Mouse (Mus musculus) G1E (cell line): Measurements from ENCODE around the gene Cbfa2t3. TPM values are rescaled to one million over a fixed set of nuclear protein-coding genes. Genes with fewer than 3 reads are reported as not detected.

Experiments used
- ATAC-seq: 2 replicates; pipeline ENCODE4 v1.8.0; 2016; ENCODE audit warnings: mild to moderate bottlenecking; ENCODE audit not compliant: insufficient number of reproducible peaks, poor library complexity, low FRiP score, severe bottlenecking; ENCODE audit errors: extremely low read depth
- DNase-seq: peaks from one replicate; pipeline ENCODE4 v3.0.0; 2012; ENCODE audit warnings: low spot score
- H3K27me3 ChIP-seq: 2 replicates; pipeline ENCODE4 v1.6.1; 2012; ENCODE audit warnings: mild to moderate bottlenecking, low read length, inconsistent platforms; ENCODE audit not compliant: insufficient read depth
- H3K36me3 ChIP-seq: replicated peaks from 2 replicates; pipeline ENCODE3; 2012; ENCODE audit warnings: mild to moderate bottlenecking, inconsistent platforms
- H3K4me1 ChIP-seq: 2 replicates; pipeline ENCODE4 v1.6.1; 2012; ENCODE audit warnings: low read depth, low read length, inconsistent platforms, mixed read lengths; ENCODE audit not compliant: insufficient read depth
- H3K4me3 ChIP-seq: 2 replicates; pipeline ENCODE4 v1.5.1; 2012; ENCODE audit warnings: low read depth, mild to moderate bottlenecking, inconsistent platforms, low read length, moderate library complexity, mixed read lengths
- H3K9me3 ChIP-seq: replicated peaks from 2 replicates; pipeline ENCODE4 v1.6.1; 2012; ENCODE audit warnings: inconsistent platforms
- CTCF ChIP-seq: IDR thresholded peaks from 2 replicates; pipeline ENCODE4 v1.5.1; 2012; ENCODE audit warnings: low read depth, low read length, inconsistent platforms, mixed read lengths
- GATA1 ChIP-seq: IDR thresholded peaks from 2 replicates; pipeline ENCODE4 v1.6.1; 2012; ENCODE audit warnings: borderline replicate concordance, low read length, inconsistent platforms, mixed read lengths
- GATA2 ChIP-seq: IDR thresholded peaks from 2 replicates; pipeline ENCODE4 v1.6.1; 2012; ENCODE audit warnings: low read depth, low read length, inconsistent platforms, borderline replicate concordance
- POLR2AphosphoS5 ChIP-seq: IDR thresholded peaks from 2 replicates; pipeline ENCODE4 v1.6.1; 2012; ENCODE audit warnings: low read depth, low read length, inconsistent platforms; ENCODE audit not compliant: insufficient replicate concordance
- TAL1 ChIP-seq: conservative IDR thresholded peaks from 2 replicates; pipeline ENCODE4 v1.6.1; 2012; ENCODE audit warnings: low read depth, low read length, inconsistent platforms, mixed read lengths
- polyA plus RNA-seq: library from polyadenylated mRNA; stranded (reverse); fragments of >175 nt; gene quantifications from 2 replicates; pipeline ENCODE4 v1.2.3, GENCODE M21; 2012
- total RNA-seq, 2 experiments: library from RNA; stranded (forward) in 1 of 2; stranded (reverse) in 1 of 2; fragments of 200-1000 nt in 1 of 2; fragments of >200 nt in 1 of 2; fragmentation: Nextera tagmentation in 1 of 2; gene quantifications; 2 replicates each; pipeline ENCODE4 v1.2.3; 2014 to 2017

Cbfa2t3 gene
- total and polyA plus RNA-seq, 3 experiments, result 19.9 to 287 (median 99.0) TPM

- H3K4me3 ChIP-seq, result peak overlapping the region; percentile 86
- peaks cover 20% of the 10 kb centered on the region for H3K4me1 ChIP-seq
- no peaks in the 10 kb centered on the region for H3K9me3 ChIP-seq
- TF ChIP-seq TAL1 (no peak), GATA2 (no peak), POLR2AphosphoS5 (no peak), CTCF (no peak), GATA1 (no peak)
- peak; percentile 48 for DNase-seq
- H3K36me3 ChIP-seq, result peaks cover 31% of the 10 kb centered on the region
- H3K27me3 ChIP-seq, result peaks cover 6% of the 10 kb centered on the region; the same call in 1 of the 2 replicates
- no peak for ATAC-seq
Measured at GRCm38 (mm10) chr8:122610612-122611277, 88.2 kb downstream of the Cbfa2t3 start.

- no peak for DNase-seq
- Histone ChIP-seq H3K27me3 (peaks cover 10% of the 10 kb centered on the region; the same call in 1 of the 2 replicates), H3K4me1 (peaks cover 20% of the 10 kb centered on the region), H3K9me3 (no peaks in the 10 kb centered on the region), H3K4me3 (no peak overlapping the region), H3K36me3 (peaks cover 26% of the 10 kb centered on the region)
- TF ChIP-seq TAL1 (no peak), POLR2AphosphoS5 (no peak), CTCF (no peak), GATA2 (no peak), GATA1 (no peak)
- ATAC-seq, result no peak
Measured at GRCm38 (mm10) chr8:122610209-122610608, 88.7 kb downstream of the Cbfa2t3 start.

DNA sequence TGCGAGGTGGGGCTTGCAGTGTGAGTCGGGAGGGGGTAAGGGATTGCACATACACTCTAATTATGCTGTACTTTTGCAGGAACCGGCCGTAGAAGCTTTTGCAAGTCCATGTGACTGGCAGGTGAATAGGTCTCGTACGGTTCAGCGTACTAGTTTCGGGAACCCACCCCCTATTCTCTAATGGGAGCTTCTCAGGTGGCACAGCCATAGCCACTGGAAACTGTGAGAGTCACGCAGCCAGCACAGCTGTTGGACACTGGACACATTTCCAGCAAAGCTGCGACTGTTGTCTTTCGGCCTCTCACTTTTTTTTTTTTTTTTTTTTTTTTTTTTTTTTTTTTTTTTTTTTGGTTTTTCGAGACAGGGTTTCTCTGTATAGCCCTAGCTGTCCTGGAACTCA is 92.1 kb downstream of the Cbfa2t3 start:
- Histone ChIP-seq H3K36me3 (peaks cover 7% of the 10 kb centered on the region), H3K4me1 (peaks cover 15% of the 10 kb centered on the region), H3K27me3 (peaks cover 35% of the 10 kb centered on the region), H3K9me3 (no peaks in the 10 kb centered on the region), H3K4me3 (no peak overlapping the region)
- TF ChIP-seq GATA2 (no peak), TAL1 (no peak), GATA1 (no peak), POLR2AphosphoS5 (no peak), CTCF (no peak)
- ATAC-seq (no peak), DNase-seq (no peak)

GRCm38 (mm10) chr8:122605367-122605766 is 93.5 kb downstream of the Cbfa2t3 start:
- H3K36me3 ChIP-seq, result peaks cover 11% of the 10 kb centered on the region
- no peak for TF ChIP-seq TAL1
- no peak for TF ChIP-seq GATA1
- TF ChIP-seq CTCF, result no peak
- TF ChIP-seq GATA2, result no peak
- no peak for TF ChIP-seq POLR2AphosphoS5
- no peak for DNase-seq
- H3K9me3 ChIP-seq, result no peaks in the 10 kb centered on the region
- no peak overlapping the region for H3K4me3 ChIP-seq
- ATAC-seq, result no peak
- H3K4me1 ChIP-seq, result peaks cover 7% of the 10 kb centered on the region
- H3K27me3 ChIP-seq, result peaks cover 44% of the 10 kb centered on the region

GRCm38 (mm10) chr8:122604640-122605039 is 94.3 kb downstream of the Cbfa2t3 start:
- Histone ChIP-seq H3K4me1 (peaks cover 6% of the 10 kb centered on the region), H3K9me3 (no peaks in the 10 kb centered on the region), H3K27me3 (peaks cover 48% of the 10 kb centered on the region), H3K4me3 (no peak overlapping the region), H3K36me3 (peaks cover 14% of the 10 kb centered on the region)
- ATAC-seq (no peak), DNase-seq (no peak)
- TF ChIP-seq CTCF (no peak), GATA2 (no peak), POLR2AphosphoS5 (no peak), GATA1 (no peak), TAL1 (no peak)

DNA sequence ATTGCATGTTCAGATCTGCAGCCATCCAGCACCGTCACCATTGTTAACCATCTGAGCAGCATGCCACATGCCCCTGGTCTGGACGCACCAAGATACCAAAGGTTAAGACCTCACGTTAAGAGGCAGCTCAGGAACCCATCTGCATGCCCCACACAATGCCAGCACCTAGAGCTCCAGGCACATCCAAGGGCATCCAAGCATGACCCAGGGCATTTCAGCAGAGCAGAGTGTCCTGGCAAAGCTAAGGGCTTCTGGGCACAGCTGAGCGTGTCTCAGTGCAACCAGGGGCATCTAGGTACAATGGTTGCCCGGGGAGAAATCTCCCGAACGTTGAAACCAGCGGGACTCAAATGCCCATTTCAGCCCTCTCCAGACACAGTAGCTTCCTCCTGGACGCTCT is 98.2 kb downstream of the Cbfa2t3 start:
- no peak for DNase-seq
- H3K4me3 ChIP-seq, result no peak overlapping the region
- H3K9me3 ChIP-seq, result no peaks in the 10 kb centered on the region
- H3K27me3 ChIP-seq, result peaks cover 53% of the 10 kb centered on the region
- peaks cover 6% of the 10 kb centered on the region for H3K4me1 ChIP-seq
- peaks cover 24% of the 10 kb centered on the region for H3K36me3 ChIP-seq
- ATAC-seq, result no peak
- TF ChIP-seq CTCF (no peak), GATA2 (no peak), POLR2AphosphoS5 (no peak), TAL1 (no peak), GATA1 (no peak)
